Mouse (Mus musculus): ENCODE measurements around the gene Pcbp4. TPM values are rescaled to one million over a fixed set of nuclear protein-coding genes. Genes with fewer than 3 reads are reported as not detected.

Gene Pcbp4
- polyA plus RNA-seq, 1 experiment from 2014 or later = 117 TPM

DNA sequence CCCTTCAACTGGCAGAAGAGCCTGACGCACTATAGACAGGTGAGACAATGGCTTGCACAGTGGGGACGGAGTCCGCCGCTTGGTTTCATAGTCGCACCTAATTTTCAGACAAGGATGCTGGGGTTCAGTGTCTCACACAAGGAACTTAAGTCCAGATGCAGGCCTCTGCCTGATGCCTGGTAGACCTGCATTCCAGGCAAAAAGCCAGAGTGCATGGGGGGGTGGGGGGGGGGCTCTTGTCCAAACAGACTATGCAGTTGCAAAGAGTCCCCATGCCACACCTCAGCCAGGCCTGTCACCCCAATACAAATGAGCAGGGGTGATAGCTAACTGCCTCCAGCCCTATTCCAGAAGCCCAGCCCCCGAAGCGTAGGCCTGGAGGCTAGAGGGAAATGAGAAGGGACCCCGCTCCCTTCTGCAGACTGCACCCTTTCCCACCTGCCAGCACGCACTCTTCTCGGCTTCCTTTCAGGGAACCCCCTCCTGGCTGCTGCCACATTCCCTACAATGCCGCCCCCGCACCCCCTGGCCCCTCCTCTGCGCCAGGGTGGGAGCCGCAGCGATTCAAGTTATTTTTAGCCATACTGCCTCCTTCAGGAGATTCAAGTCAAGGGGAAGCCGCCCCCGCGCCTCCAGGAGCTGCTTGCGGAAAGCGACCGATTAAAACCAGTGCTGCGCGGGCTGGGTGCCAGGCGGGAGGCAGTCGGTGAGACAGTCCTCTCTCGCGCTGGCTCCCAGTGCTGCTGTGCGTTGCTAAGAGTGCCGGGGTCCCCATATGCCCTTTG, 35.1 kb upstream of the Pcbp4 start:
- no peaks in the 10 kb centered on the region for H3K9me3 ChIP-seq (replicated peaks)
- H3K4me2 ChIP-seq (replicated peaks) = peak overlapping the region; percentile 64
- peak overlapping the region; percentile 29 for H3K4me3 ChIP-seq (replicated peaks)
- H3K27ac ChIP-seq (replicated peaks) = peak overlapping the region; percentile 44
- peak; percentile 71 for ATAC-seq (ENCODE audit: insufficient number of reproducible peaks, low FRiP score, low TSS enrichment, low read depth)
- 12% methylated on average over 29 of the region's 29 CpGs for WGBS
- no peaks in the 10 kb centered on the region for H3K36me3 ChIP-seq
- no peaks in the 10 kb centered on the region for H3K27me3 ChIP-seq
- peak overlapping the region; percentile 28; the same call in 1 of the 2 replicates for H3K9ac ChIP-seq
- H3K4me1 ChIP-seq = peaks cover 51% of the 10 kb centered on the region

- no peak overlapping the region for H3K9ac ChIP-seq
Measured at GRCm38 (mm10) chr9:106420608-106421007, 32.5 kb upstream of the Pcbp4 start.

DNA sequence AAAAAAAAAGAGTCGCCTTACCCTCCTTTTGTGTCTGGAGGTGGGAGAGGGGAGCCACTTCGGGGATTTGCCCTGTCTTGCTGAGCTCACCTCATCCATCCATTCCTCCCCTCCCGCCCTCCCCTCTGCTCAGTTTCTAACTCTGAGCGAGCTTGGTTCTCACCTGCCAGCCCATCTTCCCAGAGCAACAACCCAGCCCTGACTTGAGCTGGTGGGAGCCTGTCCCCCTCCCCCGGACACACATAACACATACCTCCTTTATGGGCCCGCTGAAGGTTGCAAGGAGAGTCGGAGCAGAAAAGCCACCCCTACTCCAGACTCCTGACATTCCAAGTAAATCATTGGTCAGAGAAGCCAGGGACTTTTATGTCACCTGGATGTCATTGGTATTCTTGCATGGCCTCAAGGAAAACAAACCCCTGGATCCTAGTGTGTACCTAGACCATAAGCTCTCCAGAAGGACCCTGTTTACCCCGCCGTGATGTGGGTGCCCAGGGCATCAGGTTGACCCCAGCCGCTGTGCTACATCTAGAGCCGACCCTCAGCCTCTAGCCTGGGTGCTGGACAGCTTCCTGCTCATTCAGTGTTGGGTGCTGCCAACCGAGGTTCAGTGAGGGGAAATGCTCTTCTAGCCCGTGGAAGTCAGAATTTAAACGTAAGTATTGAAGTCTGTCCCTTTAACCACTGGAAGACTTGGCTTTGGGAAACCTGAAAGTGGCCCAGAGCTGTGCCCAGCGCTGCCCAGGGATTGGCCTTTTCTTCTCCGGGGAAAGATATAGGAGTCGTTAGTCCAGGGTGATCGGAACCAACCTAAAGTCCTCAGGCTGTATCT, 31.8 kb upstream of the Pcbp4 start:
- Histone ChIP-seq H3K9me3 (replicated peaks) (no peaks in the 10 kb centered on the region), H3K4me1 (peaks cover 51% of the 10 kb centered on the region), H3K36me3 (no peaks in the 10 kb centered on the region), H3K27ac (replicated peaks) (peak overlapping the region; percentile 17), H3K4me3 (replicated peaks) (peak overlapping the region; percentile 18), H3K9ac (no peak overlapping the region), H3K27me3 (no peaks in the 10 kb centered on the region), H3K4me2 (replicated peaks) (peak overlapping the region; percentile 45)
- 7% methylated on average over 18 of the region's 18 CpGs for WGBS
- no peak for ATAC-seq (ENCODE audit: insufficient number of reproducible peaks, low FRiP score, low TSS enrichment, low read depth)

More at GRCm38 (mm10) chr9:106420608-106421007, 32.5 kb upstream of the Pcbp4 start:
- Histone ChIP-seq H3K4me2 (replicated peaks) (no peak overlapping the region), H3K36me3 (no peaks in the 10 kb centered on the region), H3K4me3 (replicated peaks) (no peak overlapping the region), H3K27me3 (no peaks in the 10 kb centered on the region), H3K9me3 (replicated peaks) (no peaks in the 10 kb centered on the region), H3K27ac (replicated peaks) (peak overlapping the region; percentile 8; the same call in 1 of the 2 replicates), H3K4me1 (peaks cover 51% of the 10 kb centered on the region)
- no peak for ATAC-seq (ENCODE audit: insufficient number of reproducible peaks, low FRiP score, low TSS enrichment, low read depth)
- WGBS = 0% methylated on average over 2 of the region's 2 CpGs

DNA sequence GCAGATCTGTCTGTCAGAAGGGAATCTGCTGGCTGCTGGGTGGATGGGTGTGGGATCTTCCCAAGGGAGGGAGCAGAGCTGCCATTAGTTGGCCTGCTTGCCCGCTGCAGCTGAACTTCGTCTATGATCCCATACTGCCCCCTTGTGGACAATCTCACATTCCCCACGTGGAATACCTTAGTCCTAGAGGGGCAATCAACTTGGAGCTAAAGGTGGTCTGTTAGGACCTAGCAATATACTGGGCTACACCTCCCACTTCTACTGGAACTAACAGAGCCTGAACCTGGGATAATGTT, 31.3 kb upstream of the Pcbp4 start:
- no peaks in the 10 kb centered on the region for H3K9me3 ChIP-seq (replicated peaks)
- peak; percentile 77 for ATAC-seq (ENCODE audit: insufficient number of reproducible peaks, low FRiP score, low TSS enrichment, low read depth)
- H3K4me2 ChIP-seq (replicated peaks) = peak overlapping the region; percentile 45
- H3K36me3 ChIP-seq = no peaks in the 10 kb centered on the region
- H3K4me3 ChIP-seq (replicated peaks) = peak overlapping the region; percentile 18
- WGBS = 1% methylated on average over 3 of the region's 3 CpGs
- peak overlapping the region; percentile 17; the same call in 1 of the 2 replicates for H3K27ac ChIP-seq (replicated peaks)
- H3K27me3 ChIP-seq = no peaks in the 10 kb centered on the region
- H3K9ac ChIP-seq = no peak overlapping the region
- peaks cover 51% of the 10 kb centered on the region for H3K4me1 ChIP-seq

DNA sequence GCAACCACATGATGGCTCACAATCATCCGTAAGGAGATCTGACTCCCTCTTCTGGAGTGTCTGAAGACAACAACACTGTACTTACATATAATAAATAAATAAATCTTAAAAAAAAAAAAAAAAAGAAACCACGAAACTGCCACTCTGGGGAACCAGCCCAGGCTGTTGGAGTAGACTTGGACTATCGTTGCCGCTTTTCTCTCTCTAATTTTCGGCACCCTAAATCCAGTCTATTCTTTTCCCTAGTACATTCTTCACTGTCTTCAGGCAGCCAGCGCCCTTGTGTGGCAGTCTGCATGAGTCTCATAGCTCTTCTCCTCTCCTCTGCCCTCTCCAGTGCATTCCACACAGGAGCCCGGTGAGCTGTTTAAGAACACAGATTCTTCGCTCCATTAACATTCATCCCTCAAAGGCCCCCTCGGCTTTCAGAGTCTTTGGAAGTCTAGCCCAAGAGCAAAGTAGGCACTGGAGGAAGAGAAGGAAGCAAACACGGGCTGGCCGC, 24.3 kb upstream of the Pcbp4 start:
- Histone ChIP-seq H3K9ac (peak overlapping the region; percentile 44; the same call in 1 of the 2 replicates), H3K4me1 (peaks cover 12% of the 10 kb centered on the region), H3K36me3 (peaks cover 32% of the 10 kb centered on the region), H3K9me3 (replicated peaks) (no peaks in the 10 kb centered on the region), H3K4me2 (replicated peaks) (peak overlapping the region; percentile 68), H3K27me3 (no peaks in the 10 kb centered on the region), H3K4me3 (replicated peaks) (peak overlapping the region; percentile 62), H3K27ac (replicated peaks) (peak overlapping the region; percentile 98)
- WGBS = 13% methylated on average over 11 of the region's 11 CpGs
- peak; percentile 27 for ATAC-seq (ENCODE audit: insufficient number of reproducible peaks, low FRiP score, low TSS enrichment, low read depth)

DNA sequence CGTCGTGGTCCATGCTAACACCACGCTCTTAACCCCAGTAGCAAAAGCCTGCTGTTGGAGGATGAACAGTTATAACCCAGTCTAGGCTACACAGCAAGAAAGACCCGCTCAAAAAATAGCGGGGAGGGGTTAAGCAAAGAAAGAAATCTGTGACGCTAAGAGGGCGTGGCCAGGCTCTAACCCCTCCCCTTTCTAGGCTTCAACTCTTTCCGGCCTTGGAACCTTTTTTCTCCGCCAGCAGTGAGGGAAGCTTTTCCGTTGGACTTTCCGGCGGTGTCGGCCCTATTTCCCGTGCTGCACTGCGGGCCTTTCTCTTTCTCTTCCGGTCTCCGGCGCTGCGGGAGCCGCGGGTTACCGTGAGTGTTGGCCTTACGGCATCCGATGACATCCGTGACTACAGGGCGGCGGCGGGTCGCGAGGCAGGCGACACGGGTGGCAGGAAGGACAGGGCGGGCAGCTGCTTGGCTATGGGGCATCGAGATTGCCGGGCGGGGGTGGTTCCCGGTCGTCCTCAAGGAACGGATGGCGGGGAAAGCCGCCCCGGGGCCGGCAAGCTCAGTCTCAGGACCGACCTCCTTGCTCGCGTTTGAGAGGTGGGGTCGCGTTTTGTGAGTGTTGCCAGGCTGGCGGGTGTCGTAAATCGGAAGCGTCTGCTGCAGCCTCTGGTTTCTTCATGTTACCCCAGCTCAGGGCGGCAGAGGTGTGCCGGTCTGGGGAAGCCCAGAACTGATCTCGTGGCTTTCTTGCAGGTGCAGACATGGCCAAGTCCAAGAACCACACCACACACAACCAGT, 23.7 kb upstream of the Pcbp4 start, which contains the start of gene Rpl29:
Rpl29 (plus strand) TSS at position 234 of the 794 bp plus-strand sequence.
- H3K4me1 ChIP-seq = peaks cover 12% of the 10 kb centered on the region
- WGBS = under 1% methylated on average over 55 of the region's 55 CpGs

GRCm38 (mm10) chr9:106430015-106430264, 23.2 kb upstream of the Pcbp4 start:
- Histone ChIP-seq H3K4me2 (replicated peaks) (peak overlapping the region; percentile 68), H3K9me3 (replicated peaks) (no peaks in the 10 kb centered on the region), H3K4me3 (replicated peaks) (peak overlapping the region; percentile 62), H3K9ac (peak overlapping the region; percentile 95), H3K27me3 (no peaks in the 10 kb centered on the region), H3K27ac (replicated peaks) (peak overlapping the region; percentile 98), H3K36me3 (peaks cover 41% of the 10 kb centered on the region), H3K4me1 (peaks cover 12% of the 10 kb centered on the region)
- 4% methylated on average over 4 of the region's 4 CpGs for WGBS
- no peak for ATAC-seq (ENCODE audit: insufficient number of reproducible peaks, low FRiP score, low TSS enrichment, low read depth)

More for the DNA sequence above, 23.7 kb upstream of the Pcbp4 start, which contains the start of gene Rpl29:
- peaks cover 38% of the 10 kb centered on the region for H3K36me3 ChIP-seq
- H3K4me3 ChIP-seq (replicated peaks) = peak within 1 kb of the TSS; percentile 62
- H3K27ac ChIP-seq (replicated peaks) = peak within 1 kb of the TSS; percentile 98
- no peaks in the 10 kb centered on the region for H3K9me3 ChIP-seq (replicated peaks)
- H3K27me3 ChIP-seq = no peaks in the 10 kb centered on the region
- H3K4me2 ChIP-seq (replicated peaks) = peak within 1 kb of the TSS; percentile 68
- H3K9ac ChIP-seq = peak within 1 kb of the TSS; percentile 95
- ATAC-seq (ENCODE audit: insufficient number of reproducible peaks, low FRiP score, low TSS enrichment, low read depth) = peak; percentile 93

DNA sequence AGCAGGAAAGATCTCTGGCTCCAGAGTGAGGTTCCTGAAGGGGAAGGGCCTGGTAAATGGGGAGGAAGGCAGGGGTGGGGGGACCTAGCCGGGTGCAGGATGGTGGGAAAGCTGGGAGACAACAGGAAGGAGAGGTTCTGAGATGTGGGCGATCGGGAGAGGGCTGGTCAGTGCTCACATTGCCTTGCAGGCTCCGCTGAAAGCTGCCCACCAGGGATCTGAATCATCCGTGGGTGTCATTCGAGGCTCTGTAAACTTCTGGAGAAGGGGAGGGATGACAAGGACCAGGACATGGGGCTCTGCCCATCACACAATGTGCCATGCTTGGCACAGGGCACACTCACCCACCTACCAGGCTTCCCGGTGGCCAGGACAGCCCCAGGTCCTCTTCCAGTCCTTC, 19.7 kb upstream of the Pcbp4 start:
- Histone ChIP-seq H3K27me3 (no peaks in the 10 kb centered on the region), H3K4me1 (peaks cover 25% of the 10 kb centered on the region), H3K9ac (no peak overlapping the region), H3K9me3 (replicated peaks) (no peaks in the 10 kb centered on the region), H3K27ac (replicated peaks) (0 out of 2 replicates have a peak overlapping the region, but pooled peaks have one; percentile 8), H3K4me2 (replicated peaks) (no peak overlapping the region), H3K4me3 (replicated peaks) (no peak overlapping the region), H3K36me3 (peaks cover 43% of the 10 kb centered on the region)
- WGBS = 70% methylated on average over 7 of the region's 7 CpGs
- no peak for ATAC-seq (ENCODE audit: insufficient number of reproducible peaks, low FRiP score, low TSS enrichment, low read depth)

- WGBS = 72% methylated on average over 9 of the region's 9 CpGs
- H3K9me3 ChIP-seq (replicated peaks) = no peaks in the 10 kb centered on the region
- H3K27me3 ChIP-seq = no peaks in the 10 kb centered on the region
- no peak overlapping the region for H3K27ac ChIP-seq (replicated peaks)
- H3K4me3 ChIP-seq (replicated peaks) = no peak overlapping the region
- peaks cover 19% of the 10 kb centered on the region for H3K4me1 ChIP-seq
- ATAC-seq (ENCODE audit: insufficient number of reproducible peaks, low FRiP score, low TSS enrichment, low read depth) = no peak
- no peak overlapping the region for H3K4me2 ChIP-seq (replicated peaks)
- peaks cover 40% of the 10 kb centered on the region for H3K36me3 ChIP-seq
- no peak overlapping the region for H3K9ac ChIP-seq
Measured at GRCm38 (mm10) chr9:106436566-106436965, 16.5 kb upstream of the Pcbp4 start.

- Histone ChIP-seq H3K27ac (replicated peaks) (no peak overlapping the region), H3K4me3 (replicated peaks) (no peak overlapping the region), H3K36me3 (peaks cover 9% of the 10 kb centered on the region; the same call in 1 of the 2 replicates), H3K4me2 (replicated peaks) (no peak overlapping the region), H3K9me3 (replicated peaks) (no peaks in the 10 kb centered on the region), H3K9ac (no peak overlapping the region), H3K4me1 (peaks cover 31% of the 10 kb centered on the region), H3K27me3 (no peaks in the 10 kb centered on the region)
- 74% methylated on average over 5 of the region's 5 CpGs for WGBS
- ATAC-seq (ENCODE audit: insufficient number of reproducible peaks, low FRiP score, low TSS enrichment, low read depth) = no peak
Measured at GRCm38 (mm10) chr9:106442680-106443079, 10.4 kb upstream of the Pcbp4 start.
